In genomic region chr14:35393591-35393990, GRCm38 (mm10) we compare ENCODE assay signal across 22 mouse cellular contexts.
DNase-seq lines count a peak whose midpoint lies in the region; ATAC-seq and TF ChIP-seq lines count a peak whose summit lies in the region.
"Had no signal": no experiment of that assay in that cellular context is flagged by ENCODE, and none has a peak within 500 bp of the region (broad histone marks: within the 10 kb centered on the region; RNA-seq: fewer than 3 reads in every experiment).

No protein-coding gene starts in this region.

- no peaks in the 10 kb centered on the region for H3K36me3 ChIP-seq in forebrain, embryonic 16.5 days (ENCODE audit: control insufficient read depth, insufficient read depth)
- no peaks in the 10 kb centered on the region for H3K36me3 ChIP-seq in forebrain, embryonic 15.5 days
- H3K36me3 ChIP-seq in lung, embryonic 16.5 days (ENCODE audit: control insufficient read depth, insufficient read depth, low read length), result no peaks in the 10 kb centered on the region
- H3K36me3 ChIP-seq in midbrain, embryonic 10.5 days, result no peaks in the 10 kb centered on the region
- H3K36me3 ChIP-seq: embryonic facial prominence, embryonic 15.5 days; forebrain, embryonic 12.5 days; hindbrain, embryonic 12.5 days; hindbrain, embryonic 15.5 days had no signal

- no peak for TF ChIP-seq POLR2A in lung, adult 2 months (IDR thresholded peaks at IDR 0.05; ENCODE audit: borderline replicate concordance, extremely low read depth, low read depth, low read length)
- TF ChIP-seq POLR2A in brain, embryonic 14.5 days (IDR thresholded peaks at IDR 0.05; ENCODE audit: borderline replicate concordance, extremely low read depth, insufficient read depth, insufficient read length, poor library complexity, severe bottlenecking), result no peak

- no peak overlapping the region for H3K27ac ChIP-seq in forebrain, embryonic 16.5 days (ENCODE audit: low read length)
- H3K27ac ChIP-seq in forebrain, embryonic 15.5 days (replicated peaks), result no peak overlapping the region
- no peak overlapping the region for H3K27ac ChIP-seq in lung, embryonic 16.5 days (ENCODE audit: low read length)
- H3K27ac ChIP-seq in midbrain, embryonic 10.5 days (replicated peaks), result no peak overlapping the region
- H3K27ac ChIP-seq: embryonic facial prominence, embryonic 15.5 days; forebrain, embryonic 12.5 days; gastrocnemius, adult 2 months; hindbrain, embryonic 12.5 days; hindbrain, embryonic 15.5 days had no signal

- 59% methylated on average over 4 of the region's 4 CpGs for WGBS in forebrain, embryonic 16.5 days
- 74% methylated on average over 4 of the region's 4 CpGs for WGBS in forebrain, embryonic 15.5 days
- WGBS in lung, embryonic 16.5 days, result 60% methylated on average over 4 of the region's 4 CpGs
- WGBS in lung, adult 2 months, result 60% methylated on average over 4 of the region's 4 CpGs
- WGBS in midbrain, embryonic 10.5 days, result 95% methylated on average over 4 of the region's 4 CpGs

- no peak overlapping the region for H3K4me2 ChIP-seq in forebrain, embryonic 16.5 days (ENCODE audit: low read length)
- no peak overlapping the region for H3K4me2 ChIP-seq in forebrain, embryonic 15.5 days (replicated peaks)
- no peak overlapping the region for H3K4me2 ChIP-seq in lung, embryonic 16.5 days (ENCODE audit: low read depth, low read length)
- H3K4me2 ChIP-seq: embryonic facial prominence, embryonic 15.5 days; forebrain, embryonic 12.5 days; heart, embryonic 11.5 days; hindbrain, embryonic 12.5 days; hindbrain, embryonic 15.5 days had no signal

- no peak overlapping the region for H3K9ac ChIP-seq in forebrain, embryonic 16.5 days (replicated peaks; ENCODE audit: low read depth, low read length)
- H3K9ac ChIP-seq in forebrain, embryonic 15.5 days (replicated peaks), result no peak overlapping the region
- no peak overlapping the region for H3K9ac ChIP-seq in lung, embryonic 16.5 days (ENCODE audit: low read length)
- H3K9ac ChIP-seq: embryonic facial prominence, embryonic 15.5 days; forebrain, embryonic 12.5 days; hindbrain, embryonic 12.5 days; hindbrain, embryonic 15.5 days had no signal

- peak; percentile 71; the same call in 1 of the 2 replicates for ATAC-seq in forebrain, embryonic 16.5 days
- ATAC-seq in forebrain, embryonic 15.5 days (replicated peaks), result no peak; the same call in 1 of the 2 replicates
- 0 out of 2 replicates have a peak, but pooled peaks have one; percentile 45 for ATAC-seq in lung, embryonic 16.5 days (ENCODE audit: low read depth)
- ATAC-seq: CD4-positive, CD25-positive, alpha-beta regulatory T cell, adult 4 months; intestine, postnatal 0 days had no signal

- no peak overlapping the region for H3K4me3 ChIP-seq in forebrain, embryonic 16.5 days (replicated peaks; ENCODE audit: low read length)
- no peak overlapping the region for H3K4me3 ChIP-seq in forebrain, embryonic 15.5 days
- H3K4me3 ChIP-seq in lung, embryonic 16.5 days (ENCODE audit: low read length), result no peak overlapping the region
- H3K4me3 ChIP-seq in lung, adult 2 months (replicated peaks; ENCODE audit: extremely low read depth, low read depth, low read length), result no peak overlapping the region
- H3K4me3 ChIP-seq in midbrain, embryonic 10.5 days, result no peak overlapping the region
- H3K4me3 ChIP-seq: embryonic facial prominence, embryonic 15.5 days; forebrain, embryonic 12.5 days; gastrocnemius, adult 2 months; hindbrain, embryonic 12.5 days; hindbrain, embryonic 15.5 days had no signal

- no peak for DNase-seq in lung, adult 2 months
- DNase-seq in brain, embryonic 14.5 days (ENCODE audit: low read depth), result peak; percentile 58
- no peak for DNase-seq in midbrain, embryonic 10.5 days (ENCODE audit: low spot score)
- DNase-seq: adrenal gland, adult 8-10 months; adrenal gland, postnatal 25 days; cerebellum, adult 11-12 months; cerebellum, adult 8-10 months; cerebellum, postnatal 10 days; cerebellum, postnatal 36 days; embryo, embryonic 11 days; gastrocnemius, adult 2 months; gastrocnemius, postnatal 14 days had no signal

- no peak for TF ChIP-seq CTCF in lung, adult 2 months (IDR thresholded peaks at IDR 0.05; ENCODE audit: insufficient read depth, low read length)
- no peak for TF ChIP-seq CTCF in brain, embryonic 14.5 days (IDR thresholded peaks at IDR 0.05; ENCODE audit: borderline replicate concordance, extremely low read depth, insufficient read depth, insufficient read length)

- no peaks in the 10 kb centered on the region for H3K4me1 ChIP-seq in forebrain, embryonic 16.5 days (replicated peaks; ENCODE audit: control insufficient read depth, insufficient read depth, low read length)
- H3K4me1 ChIP-seq in forebrain, embryonic 15.5 days, result no peaks in the 10 kb centered on the region
- no peaks in the 10 kb centered on the region for H3K4me1 ChIP-seq in lung, embryonic 16.5 days (replicated peaks; ENCODE audit: control insufficient read depth, insufficient read depth, low read length)
- H3K4me1 ChIP-seq in lung, adult 2 months (ENCODE audit: control insufficient read depth, insufficient read depth, low read length), result no peaks in the 10 kb centered on the region
- no peaks in the 10 kb centered on the region for H3K4me1 ChIP-seq in midbrain, embryonic 10.5 days
- H3K4me1 ChIP-seq: embryonic facial prominence, embryonic 15.5 days; forebrain, embryonic 12.5 days; hindbrain, embryonic 12.5 days; hindbrain, embryonic 15.5 days had no signal

- no peaks in the 10 kb centered on the region for H3K9me3 ChIP-seq in forebrain, embryonic 16.5 days (ENCODE audit: control insufficient read depth, low read length)
- H3K9me3 ChIP-seq in forebrain, embryonic 15.5 days, result no peaks in the 10 kb centered on the region
- no peaks in the 10 kb centered on the region for H3K9me3 ChIP-seq in lung, embryonic 16.5 days (ENCODE audit: control insufficient read depth, low read length)
- no peaks in the 10 kb centered on the region for H3K9me3 ChIP-seq in midbrain, embryonic 10.5 days (replicated peaks)
- H3K9me3 ChIP-seq: embryonic facial prominence, embryonic 15.5 days; forebrain, embryonic 12.5 days; hindbrain, embryonic 12.5 days; hindbrain, embryonic 15.5 days had no signal

- H3K27me3 ChIP-seq in forebrain, embryonic 16.5 days (replicated peaks; ENCODE audit: control insufficient read depth, insufficient read depth, low read length), result no peaks in the 10 kb centered on the region
- no peaks in the 10 kb centered on the region for H3K27me3 ChIP-seq in forebrain, embryonic 15.5 days
- no peaks in the 10 kb centered on the region for H3K27me3 ChIP-seq in lung, embryonic 16.5 days (ENCODE audit: control insufficient read depth, insufficient read depth, low read depth, low read length)
- no peaks in the 10 kb centered on the region for H3K27me3 ChIP-seq in midbrain, embryonic 10.5 days (ENCODE audit: low read depth, poor library complexity, severe bottlenecking)
- H3K27me3 ChIP-seq: embryonic facial prominence, embryonic 15.5 days; forebrain, embryonic 12.5 days; hindbrain, embryonic 12.5 days; hindbrain, embryonic 15.5 days had no signal
